ENCODE assay signal across 9 mouse cellular contexts in genomic region chr1:75662141-75662990, GRCm38 (mm10).
DNase-seq lines count a peak whose midpoint lies in the region; ATAC-seq lines count a peak whose summit lies in the region.
"Had no signal": no experiment of that assay in that cellular context is flagged by ENCODE, and none has a peak within 500 bp of the region (broad histone marks: within the 10 kb centered on the region; RNA-seq: fewer than 3 reads in every experiment).

No protein-coding gene starts in this region.

- no peak overlapping the region for H3K9ac ChIP-seq in kidney, embryonic 14.5 days (ENCODE audit: low read depth, low read length)
- no peak overlapping the region for H3K9ac ChIP-seq in embryonic facial prominence, embryonic 13.5 days
- H3K9ac ChIP-seq in intestine, embryonic 14.5 days (ENCODE audit: low read length) = no peak overlapping the region
- no peak overlapping the region for H3K9ac ChIP-seq in midbrain, embryonic 14.5 days (replicated peaks; ENCODE audit: low read length)

- no peaks in the 10 kb centered on the region for H3K27me3 ChIP-seq in kidney, embryonic 14.5 days (ENCODE audit: control insufficient read depth, insufficient read depth, low read length)
- peaks cover 3% of the 10 kb centered on the region; the same call in 1 of the 2 replicates for H3K27me3 ChIP-seq in embryonic facial prominence, embryonic 13.5 days
- no peaks in the 10 kb centered on the region for H3K27me3 ChIP-seq in intestine, embryonic 14.5 days (replicated peaks; ENCODE audit: control insufficient read depth, insufficient read depth, low read length)
- H3K27me3 ChIP-seq in midbrain, embryonic 14.5 days (ENCODE audit: control insufficient read depth, insufficient read depth, low read length) = peaks cover 9% of the 10 kb centered on the region; the same call in 1 of the 2 replicates

- peaks cover 6% of the 10 kb centered on the region; the same call in 1 of the 2 replicates for H3K4me1 ChIP-seq in kidney, embryonic 14.5 days (ENCODE audit: control insufficient read depth, insufficient read depth, low read length)
- H3K4me1 ChIP-seq in embryonic facial prominence, embryonic 13.5 days = peaks cover 19% of the 10 kb centered on the region
- H3K4me1 ChIP-seq in intestine, embryonic 14.5 days (replicated peaks; ENCODE audit: control insufficient read depth, insufficient read depth, low read length) = peaks cover 14% of the 10 kb centered on the region
- 0 out of 2 replicates have a peak, but pooled peaks cover 6% of the 10 kb centered on the region for H3K4me1 ChIP-seq in midbrain, embryonic 14.5 days (ENCODE audit: control insufficient read depth, insufficient read depth, low read length)

- peaks cover 3% of the 10 kb centered on the region; the same call in 1 of the 2 replicates for H3K9me3 ChIP-seq in kidney, embryonic 14.5 days (ENCODE audit: control insufficient read depth, low read length)
- H3K9me3 ChIP-seq in embryonic facial prominence, embryonic 13.5 days = 0 out of 2 replicates have a peak, but pooled peaks cover 7% of the 10 kb centered on the region
- H3K9me3 ChIP-seq in intestine, embryonic 14.5 days (ENCODE audit: control insufficient read depth, low read length) = no peaks in the 10 kb centered on the region
- H3K9me3 ChIP-seq in midbrain, embryonic 14.5 days (ENCODE audit: control insufficient read depth, low read length) = no peaks in the 10 kb centered on the region

- peak overlapping the region; percentile 62; the same call in 1 of the 2 replicates for H3K27ac ChIP-seq in kidney, embryonic 14.5 days (ENCODE audit: low read depth, low read length)
- H3K27ac ChIP-seq in embryonic facial prominence, embryonic 13.5 days = peak overlapping the region; percentile 66
- 0 out of 2 replicates have a peak overlapping the region, but pooled peaks have one; percentile 16 for H3K27ac ChIP-seq in intestine, embryonic 14.5 days (ENCODE audit: low read depth)
- H3K27ac ChIP-seq in midbrain, embryonic 14.5 days (replicated peaks; ENCODE audit: low read depth, low read length) = no peak overlapping the region

- peak; percentile 91 for ATAC-seq in kidney, embryonic 14.5 days (ENCODE audit: low FRiP score, low TSS enrichment)
- peak; percentile 37; the same call in 1 of the 2 replicates for ATAC-seq in embryonic facial prominence, embryonic 13.5 days (ENCODE audit: insufficient number of reproducible peaks, insufficient read depth, low FRiP score, low TSS enrichment, low read depth)
- ATAC-seq in intestine, embryonic 14.5 days (replicated peaks; ENCODE audit: low FRiP score, low TSS enrichment, low read depth) = peak; percentile 71; the same call in 1 of the 2 replicates
- peak; percentile 20; the same call in 1 of the 2 replicates for ATAC-seq in midbrain, embryonic 14.5 days (ENCODE audit: low FRiP score, low TSS enrichment)

- peak overlapping the region; percentile 11; the same call in 1 of the 2 replicates for H3K4me2 ChIP-seq in kidney, embryonic 14.5 days (replicated peaks; ENCODE audit: low read depth, low read length)
- H3K4me2 ChIP-seq in embryonic facial prominence, embryonic 13.5 days = peak overlapping the region; percentile 46
- peak overlapping the region; percentile 39 for H3K4me2 ChIP-seq in intestine, embryonic 14.5 days (ENCODE audit: low read length)
- H3K4me2 ChIP-seq in midbrain, embryonic 14.5 days (ENCODE audit: low read length) = peak overlapping the region; percentile 1; the same call in 1 of the 2 replicates

- no peak for DNase-seq in kidney, postnatal 36 days
- peak; percentile 69 for DNase-seq in intestine, embryonic 14.5 days (ENCODE audit: low spot score)
- peak; percentile 56 for DNase-seq in midbrain, embryonic 14.5 days
- DNase-seq in left cerebral cortex, adult 18-20 months (ENCODE audit: low spot score in 2 of 2) = no peak
- DNase-seq in adrenal gland, postnatal 14 days = no peak
- no peak for DNase-seq in thymus, postnatal 4 days
- DNase-seq: cerebellum, postnatal 14 days had no signal

- H3K4me3 ChIP-seq in kidney, embryonic 14.5 days (ENCODE audit: low read length) = no peak overlapping the region
- peak overlapping the region; percentile 7; the same call in 1 of the 2 replicates for H3K4me3 ChIP-seq in embryonic facial prominence, embryonic 13.5 days
- peak overlapping the region; percentile 2; the same call in 1 of the 2 replicates for H3K4me3 ChIP-seq in intestine, embryonic 14.5 days (ENCODE audit: low read depth, low read length)
- H3K4me3 ChIP-seq in midbrain, embryonic 14.5 days (replicated peaks; ENCODE audit: low read depth, low read length) = no peak overlapping the region

- WGBS in kidney, embryonic 14.5 days = 9% methylated on average over 17 of the region's 17 CpGs
- WGBS in embryonic facial prominence, embryonic 13.5 days = 2% methylated on average over 17 of the region's 17 CpGs
- WGBS in intestine, embryonic 14.5 days = 9% methylated on average over 17 of the region's 17 CpGs
- 8% methylated on average over 17 of the region's 17 CpGs for WGBS in midbrain, embryonic 14.5 days

- H3K36me3 ChIP-seq in kidney, embryonic 14.5 days (ENCODE audit: control insufficient read depth, insufficient read depth, low read length) = no peaks in the 10 kb centered on the region
- H3K36me3 ChIP-seq in embryonic facial prominence, embryonic 13.5 days = no peaks in the 10 kb centered on the region
- H3K36me3 ChIP-seq in intestine, embryonic 14.5 days (ENCODE audit: control insufficient read depth, insufficient read depth, low read length) = no peaks in the 10 kb centered on the region
- H3K36me3 ChIP-seq in midbrain, embryonic 14.5 days (ENCODE audit: control insufficient read depth, insufficient read depth, low read length) = no peaks in the 10 kb centered on the region

Comparison
In these comparisons a context has a peak if more than half of its experiments do, and no peak if none do; other contexts are left out.
1. ATAC-seq: peak in every context shown above with its lines; median percentile 91 in kidney, embryonic 14.5 days; 71 in intestine, embryonic 14.5 days; 37 in embryonic facial prominence, embryonic 13.5 days; 20 in midbrain, embryonic 14.5 days.
2. H3K4me3 ChIP-seq: peak in embryonic facial prominence, embryonic 13.5 days (single experiment) and intestine, embryonic 14.5 days (single experiment); none in kidney, embryonic 14.5 days (single experiment) and midbrain, embryonic 14.5 days (single experiment).
3. DNase-seq: peak in intestine, embryonic 14.5 days (single experiment) and midbrain, embryonic 14.5 days (single experiment); none in kidney, postnatal 36 days (0 of 2), left cerebral cortex, adult 18-20 months (0 of 2), adrenal gland, postnatal 14 days (single experiment) and thymus, postnatal 4 days (single experiment).
4. Peak in every context shown above with its lines, with median percentiles within 50 percentile points of each other: H3K4me2 ChIP-seq.